ENCODE assay signal across 9 mouse cellular contexts in the genomic region with DNA sequence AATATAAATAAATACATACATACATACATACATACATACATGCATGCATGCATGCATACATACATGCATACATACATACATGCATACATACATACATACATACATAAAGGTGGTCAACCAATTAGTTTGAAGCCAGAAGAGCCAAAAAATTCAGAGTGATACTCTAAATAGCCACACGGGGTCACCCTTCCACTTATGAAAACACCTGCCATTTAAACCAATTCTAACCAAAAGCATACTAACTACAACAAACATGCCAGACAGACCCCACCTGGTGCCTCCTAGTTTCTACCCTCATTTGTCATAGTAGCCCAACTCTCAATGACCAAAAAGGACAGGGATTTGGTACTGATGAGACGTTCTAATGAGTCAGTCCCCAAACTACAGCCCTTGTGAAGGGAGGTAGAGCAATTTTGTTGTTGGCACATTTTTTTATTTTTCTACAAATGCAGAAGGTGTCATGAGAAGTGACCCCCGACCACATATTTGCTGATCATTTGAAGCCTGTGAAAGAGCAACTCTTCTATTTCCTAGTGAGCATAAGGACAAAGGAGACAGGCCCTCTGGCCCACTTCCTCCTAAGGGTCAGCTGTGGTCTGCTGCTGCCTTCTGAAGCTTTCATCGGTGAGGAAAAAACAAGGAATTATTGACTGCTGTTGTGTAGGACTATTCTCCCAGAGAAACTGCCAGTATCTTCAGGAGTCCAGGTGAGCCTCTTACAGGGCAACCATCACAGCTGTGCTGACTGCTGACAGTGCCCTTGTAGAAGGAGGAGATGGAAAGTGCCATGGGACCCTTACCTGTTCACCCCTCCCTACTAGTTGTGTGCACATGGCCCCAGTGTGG. TPM values are rescaled to one million over a fixed set of nuclear protein-coding genes. Genes with fewer than 3 reads are reported as not detected.
DNase-seq lines count a peak whose midpoint lies in the region; ATAC-seq and TF ChIP-seq lines count a peak whose summit lies in the region.
"Had no signal": no experiment of that assay in that cellular context is flagged by ENCODE, and none has a peak within 500 bp of the region (broad histone marks: within the 10 kb centered on the region; RNA-seq: fewer than 3 reads in every experiment).

No protein-coding gene starts in this region.

- WGBS in heart, adult 2 months, result 26% methylated on average over 4 of the region's 4 CpGs
- 31% methylated on average over 4 of the region's 4 CpGs for WGBS in heart, embryonic 11.5 days (ENCODE audit: insufficient replicate concordance)
- WGBS in midbrain, embryonic 16.5 days, result 41% methylated on average over 4 of the region's 4 CpGs

- H3K79me2 ChIP-seq in heart, adult 2 months (replicated peaks; ENCODE audit: control insufficient read depth, insufficient read depth, low read length), result no peaks in the 10 kb centered on the region

- no peaks in the 10 kb centered on the region for H3K9me3 ChIP-seq in heart, embryonic 11.5 days (replicated peaks; ENCODE audit: control insufficient read depth, low read length)
- H3K9me3 ChIP-seq in midbrain, embryonic 16.5 days (replicated peaks; ENCODE audit: control insufficient read depth, low read length, poor library complexity, severe bottlenecking), result no peaks in the 10 kb centered on the region

- no peak for TF ChIP-seq EP300 in heart, adult 2 months (IDR thresholded peaks at IDR 0.05; ENCODE audit: insufficient read depth, low read depth, low read length)

- no peak overlapping the region for H3K9ac ChIP-seq in heart, adult 2 months (ENCODE audit: low read depth, low read length)
- H3K9ac ChIP-seq in heart, embryonic 11.5 days (ENCODE audit: low read depth, low read length), result no peak overlapping the region
- H3K9ac ChIP-seq in midbrain, embryonic 16.5 days (ENCODE audit: low read depth, low read length), result no peak overlapping the region

- DNase-seq in heart, adult 2 months, result peak in 1 of 2 experiments; percentile 21
- peak; percentile 83 for DNase-seq in brain, embryonic 14.5 days (ENCODE audit: low read depth)
- DNase-seq in induced T-regulatory cell, adult 2 months (ENCODE audit: low read depth), result peak; percentile 86
- DNase-seq in left cerebral cortex, adult 2 months (ENCODE audit: extremely low spot score in 1 of 2, low spot score in 2 of 2), result peak; percentile 22 to 33
- DNase-seq in thymus, postnatal 0 days (ENCODE audit: low spot score), result peak; percentile 77

- TF ChIP-seq CTCF in heart, adult 2 months (IDR thresholded peaks at IDR 0.05), result peak; percentile 87
- peak; percentile 36; the same call in 1 of the 2 replicates for TF ChIP-seq CTCF in brain, embryonic 14.5 days (IDR thresholded peaks at IDR 0.05; ENCODE audit: borderline replicate concordance, extremely low read depth, insufficient read depth, insufficient read length)
- peak; percentile 80 for TF ChIP-seq CTCF in left cerebral cortex, adult 2 months (IDR thresholded peaks at IDR 0.05)

- no peaks in the 10 kb centered on the region for H3K27me3 ChIP-seq in heart, adult 2 months (ENCODE audit: control insufficient read depth, insufficient read depth, low read length)
- no peaks in the 10 kb centered on the region for H3K27me3 ChIP-seq in heart, embryonic 11.5 days (ENCODE audit: control insufficient read depth, insufficient read depth, low read length)
- no peaks in the 10 kb centered on the region for H3K27me3 ChIP-seq in midbrain, embryonic 16.5 days (ENCODE audit: control insufficient read depth, insufficient read depth, low read depth, low read length)

- no peak overlapping the region for H3K27ac ChIP-seq in heart, adult 2 months
- H3K27ac ChIP-seq in heart, embryonic 11.5 days (ENCODE audit: low read depth, low read length), result no peak overlapping the region
- no peak overlapping the region for H3K27ac ChIP-seq in left cerebral cortex, adult 2 months
- no peak overlapping the region for H3K27ac ChIP-seq in midbrain, embryonic 16.5 days (ENCODE audit: low read length)

- no peak overlapping the region for H3K4me2 ChIP-seq in heart, embryonic 11.5 days
- H3K4me2 ChIP-seq in midbrain, embryonic 16.5 days (ENCODE audit: low read length), result no peak overlapping the region

- H3K4me1 ChIP-seq in heart, adult 2 months (ENCODE audit: control insufficient read depth, insufficient read depth, low read length), result no peaks in the 10 kb centered on the region
- H3K4me1 ChIP-seq in heart, embryonic 11.5 days (ENCODE audit: control insufficient read depth, insufficient read depth, low read length), result no peaks in the 10 kb centered on the region
- no peaks in the 10 kb centered on the region for H3K4me1 ChIP-seq in midbrain, embryonic 16.5 days (ENCODE audit: control insufficient read depth, insufficient read depth, low read length)

- no peak for TF ChIP-seq POLR2A in heart, adult 2 months (IDR thresholded peaks at IDR 0.05; ENCODE audit: insufficient read depth, low read depth, low read length)
- TF ChIP-seq POLR2A in brain, embryonic 14.5 days (IDR thresholded peaks at IDR 0.05; ENCODE audit: borderline replicate concordance, extremely low read depth, insufficient read depth, insufficient read length, poor library complexity, severe bottlenecking), result no peak

- no peak overlapping the region for H3K4me3 ChIP-seq in heart, adult 2 months
- no peak overlapping the region for H3K4me3 ChIP-seq in heart, embryonic 11.5 days (ENCODE audit: low read depth, low read length)
- no peak overlapping the region for H3K4me3 ChIP-seq in left cerebral cortex, adult 2 months
- no peak overlapping the region for H3K4me3 ChIP-seq in midbrain, embryonic 16.5 days (ENCODE audit: low read depth, low read length)

- no peaks in the 10 kb centered on the region for H3K36me3 ChIP-seq in heart, adult 2 months (ENCODE audit: control insufficient read depth, insufficient read depth, low read length)
- H3K36me3 ChIP-seq in heart, embryonic 11.5 days (ENCODE audit: control insufficient read depth, insufficient read depth, low read length), result no peaks in the 10 kb centered on the region
- H3K36me3 ChIP-seq in midbrain, embryonic 16.5 days (ENCODE audit: control insufficient read depth, insufficient read depth, low read length), result no peaks in the 10 kb centered on the region

- intact Hi-C loops in heart, adult 2 months (cut with DNase I), result loop anchor here (1.0 to 5.0 kb wide), 7 partner anchors 49 to 493 kb away; no protein-coding TSS in a partner anchor
- intact Hi-C loops in left cerebral cortex, adult 2 months (cut with DNase I), result loop anchor here (1.0 to 10.0 kb wide), 6 partner anchors 112 to 961 kb away; no protein-coding TSS in a partner anchor

- no peak for ATAC-seq in heart, embryonic 11.5 days (replicated peaks; ENCODE audit: insufficient number of reproducible peaks, low FRiP score, low TSS enrichment)
- 0 out of 2 replicates have a peak, but pooled peaks have one; percentile 55 for ATAC-seq in erythroblast, adult 5-6 weeks (replicated peaks; ENCODE audit: low FRiP score, poor library complexity, severe bottlenecking)
- ATAC-seq in midbrain, embryonic 16.5 days, result peak; percentile 80

RNA-seq across cellular contexts. Expression of a gene that starts 22.4 kb away (rescaled TPM):
- total RNA-seq in heart, adult 2 months (2021), result not detected
- polyA plus RNA-seq in heart, adult 2 months (2012; rRNA removed), result not detected in 2 replicates
- not detected in 2 replicates for polyA plus RNA-seq in heart, embryonic 11.5 days (2014; fragmentation: Nextera tagmentation; extraction: Ambion mirVana)
- polyA plus RNA-seq in brain, embryonic 14.5 days (2012; rRNA removed), result not detected in 2 replicates
- total RNA-seq in erythroblast, adult 5-6 weeks (2015; ENCODE audit: low replicate concordance), result not detected in 2 replicates
- total RNA-seq in erythroblast, adult 5-6 weeks (2017; ENCODE audit: low replicate concordance), result not detected in 2 replicates
- total RNA-seq in left cerebral cortex, adult 2 months (2021), result not detected
- polyA plus RNA-seq in midbrain, embryonic 16.5 days (2015; fragmentation: Nextera tagmentation; extraction: Ambion mirVana), result not detected in 2 replicates
- polyA plus RNA-seq in thymus, postnatal 0 days (2015; fragmentation: Nextera tagmentation; extraction: Ambion mirVana), result 0.38 and 0.90 TPM in 2 replicates
- total RNA-seq: adrenal gland, postnatal 36 days had no signal

RNA-seq across cellular contexts. Expression of a gene that starts 49.6 kb away (rescaled TPM):
- total RNA-seq in heart, adult 2 months (2021), result 10 to 100 TPM; 38.8 to 44.8 TPM
- 35.6 and 63.3 TPM in 2 replicates for polyA plus RNA-seq in heart, adult 2 months (2012; rRNA removed)
- polyA plus RNA-seq in heart, embryonic 11.5 days (2014; fragmentation: Nextera tagmentation; extraction: Ambion mirVana), result 131 and 134 TPM in 2 replicates
- 26.6 and 32.5 TPM in 2 replicates for polyA plus RNA-seq in brain, embryonic 14.5 days (2012; rRNA removed)
- 28.1 and 44.5 TPM in 2 replicates for total RNA-seq in erythroblast, adult 5-6 weeks (2015; ENCODE audit: low replicate concordance)
- total RNA-seq in erythroblast, adult 5-6 weeks (2017; ENCODE audit: low replicate concordance), result 19.9 and 34.9 TPM in 2 replicates
- total RNA-seq in left cerebral cortex, adult 2 months (2021), result 10 to 100 TPM in 1 of 2 experiments, 1 to 10 TPM in 1; 9.3 to 10.9 TPM
- polyA plus RNA-seq in midbrain, embryonic 16.5 days (2015; fragmentation: Nextera tagmentation; extraction: Ambion mirVana), result 14.5 and 15.3 TPM in 2 replicates
- polyA plus RNA-seq in thymus, postnatal 0 days (2015; fragmentation: Nextera tagmentation; extraction: Ambion mirVana), result 114 and 125 TPM in 2 replicates

Comparison
In these comparisons a context has a peak if more than half of its experiments do, and no peak if none do; other contexts are left out.
1. CTCF ChIP-seq: peak in every context shown above with its lines; median percentile 87 in heart, adult 2 months; 80 in left cerebral cortex, adult 2 months; 36 in brain, embryonic 14.5 days.